ENCODE assay signal across 8 mouse cellular contexts in the genomic region with DNA sequence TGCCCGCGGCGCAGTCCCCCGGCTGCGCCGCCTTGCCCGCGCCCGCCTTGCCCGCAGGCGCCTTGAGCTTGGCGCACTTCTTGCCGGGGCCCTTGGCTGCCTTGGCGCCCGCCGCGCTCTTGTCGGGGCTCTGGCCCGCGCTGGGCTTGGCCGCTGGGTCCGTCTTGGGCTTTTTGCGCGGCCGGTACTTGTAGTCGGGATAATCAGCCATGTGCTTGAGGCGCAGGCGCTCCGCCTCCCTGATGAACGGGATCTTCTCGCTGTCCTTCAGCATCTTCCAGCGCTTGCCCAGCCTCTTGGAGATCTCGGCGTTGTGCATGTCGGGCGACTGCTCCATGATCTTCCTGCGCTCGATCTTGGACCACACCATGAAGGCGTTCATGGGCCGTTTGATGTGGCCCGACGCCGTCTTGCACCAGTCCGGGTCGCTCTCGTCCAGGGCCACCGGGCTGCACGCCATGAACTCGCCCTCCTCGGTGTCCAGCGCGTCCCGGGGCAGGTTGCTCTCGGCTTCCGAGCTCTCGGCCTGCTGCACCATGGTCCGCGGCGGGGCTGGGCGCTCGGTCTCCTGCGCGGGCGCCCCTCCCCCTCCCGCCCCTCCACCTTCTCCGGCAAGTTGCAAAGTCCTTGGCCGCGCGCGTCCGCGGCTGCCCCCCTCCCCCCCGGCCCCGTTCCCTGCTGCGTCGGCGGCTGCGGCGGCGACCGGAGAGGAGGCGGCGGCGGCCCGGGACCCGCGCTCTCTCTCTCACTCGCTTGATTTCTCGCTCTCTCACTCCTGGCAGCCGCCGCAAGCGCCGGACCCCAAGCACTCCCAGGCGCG. TPM values are rescaled to one million over a fixed set of nuclear protein-coding genes. Genes with fewer than 3 reads are reported as not detected.
DNase-seq lines count a peak whose midpoint lies in the region; ATAC-seq and TF ChIP-seq lines count a peak whose summit lies in the region.

Sox11 (minus strand) TSS at position 704 of the 820 bp plus-strand sequence.

- H3K36me3 ChIP-seq in forebrain, embryonic 11.5 days (ENCODE audit: control insufficient read depth, insufficient read depth, low read length): no peaks in the 10 kb centered on the region
- peaks cover 31% of the 10 kb centered on the region for H3K36me3 ChIP-seq in hindbrain, embryonic 10.5 days
- H3K36me3 ChIP-seq in stomach, postnatal 0 days (ENCODE audit: control insufficient read depth, insufficient read depth, low read length): no peaks in the 10 kb centered on the region

- ATAC-seq in forebrain, embryonic 11.5 days (replicated peaks; ENCODE audit: low FRiP score): peak; percentile 53
- peak; percentile 46 for ATAC-seq in stomach, postnatal 0 days (ENCODE audit: low FRiP score, low TSS enrichment)

- H3K27ac ChIP-seq in forebrain, embryonic 11.5 days (ENCODE audit: low read depth, low read length): peak within 1 kb of the TSS; percentile 100
- H3K27ac ChIP-seq in hindbrain, embryonic 10.5 days: peak within 1 kb of the TSS; percentile 99
- H3K27ac ChIP-seq in stomach, postnatal 0 days (replicated peaks): peak within 1 kb of the TSS; percentile 69

- peak; percentile 31 for DNase-seq in ovary, postnatal 10 days (ENCODE audit: low spot score)
- DNase-seq in ovary, adult 18-20 months (ENCODE audit: low spot score): no peak
- DNase-seq in forebrain, embryonic 11.5 days (ENCODE audit: low spot score): peak; percentile 85
- DNase-seq in hindbrain, embryonic 10.5 days (ENCODE audit: low spot score): no peak
- DNase-seq in layer of hippocampus, postnatal 36 days: peak in 1 of 2 experiments; percentile 49
- DNase-seq in lung, postnatal 36 days: peak; percentile 7
- DNase-seq in stomach, postnatal 0 days (ENCODE audit: low spot score): peak; percentile 57
- DNase-seq in thymus, postnatal 10 days (ENCODE audit: low spot score in 2 of 2): no peak

- peak within 1 kb of the TSS; percentile 100 for H3K4me3 ChIP-seq in forebrain, embryonic 11.5 days (ENCODE audit: low read depth, low read length)
- peak within 1 kb of the TSS; percentile 100 for H3K4me3 ChIP-seq in hindbrain, embryonic 10.5 days
- peak within 1 kb of the TSS; percentile 58 for H3K4me3 ChIP-seq in stomach, postnatal 0 days (ENCODE audit: low read depth, low read length)

- H3K9ac ChIP-seq in forebrain, embryonic 11.5 days (ENCODE audit: low read length): peak within 1 kb of the TSS; percentile 100
- peak within 1 kb of the TSS; percentile 55 for H3K9ac ChIP-seq in stomach, postnatal 0 days (ENCODE audit: low read length)

- no peak for TF ChIP-seq EP300 in stomach, postnatal 0 days (optimal IDR thresholded peaks at IDR 0.05)

- no peaks in the 10 kb centered on the region for H3K27me3 ChIP-seq in forebrain, embryonic 11.5 days (ENCODE audit: control insufficient read depth, insufficient read depth, low read length)
- H3K27me3 ChIP-seq in hindbrain, embryonic 10.5 days (ENCODE audit: insufficient read depth, poor library complexity, severe bottlenecking): no peaks in the 10 kb centered on the region
- no peaks in the 10 kb centered on the region for H3K27me3 ChIP-seq in stomach, postnatal 0 days (ENCODE audit: control insufficient read depth, insufficient read depth, low read length)

- WGBS in forebrain, embryonic 11.5 days: 0% methylated on average over 73 of the region's 95 CpGs
- under 1% methylated on average over 85 of the region's 95 CpGs for WGBS in hindbrain, embryonic 10.5 days
- WGBS in stomach, postnatal 0 days: under 1% methylated on average over 84 of the region's 95 CpGs

- H3K9me3 ChIP-seq in forebrain, embryonic 11.5 days (ENCODE audit: control insufficient read depth, low read length): no peaks in the 10 kb centered on the region
- no peaks in the 10 kb centered on the region for H3K9me3 ChIP-seq in hindbrain, embryonic 10.5 days
- H3K9me3 ChIP-seq in stomach, postnatal 0 days (ENCODE audit: control insufficient read depth, low read length): no peaks in the 10 kb centered on the region

- 0 out of 2 replicates have a peak, but pooled peaks cover 2% of the 10 kb centered on the region for H3K4me1 ChIP-seq in forebrain, embryonic 11.5 days (replicated peaks; ENCODE audit: control insufficient read depth, insufficient read depth, low read length)
- peaks cover 23% of the 10 kb centered on the region for H3K4me1 ChIP-seq in hindbrain, embryonic 10.5 days (replicated peaks)
- no peaks in the 10 kb centered on the region; the same call in 1 of the 2 replicates for H3K4me1 ChIP-seq in stomach, postnatal 0 days (replicated peaks; ENCODE audit: control insufficient read depth, insufficient read depth)

- no peak for TF ChIP-seq CTCF in stomach, postnatal 0 days (IDR thresholded peaks at IDR 0.05; ENCODE audit: low read depth)

- peak within 1 kb of the TSS; percentile 67 for H3K4me2 ChIP-seq in forebrain, embryonic 11.5 days (ENCODE audit: low read depth, low read length, severe bottlenecking)
- peak within 1 kb of the TSS; percentile 95 for H3K4me2 ChIP-seq in stomach, postnatal 0 days (replicated peaks; ENCODE audit: low read depth)

RNA-seq across cellular contexts. Expression of gene Sox11, which starts in this region (rescaled TPM):
- polyA plus RNA-seq in forebrain, embryonic 11.5 days (2014; fragmentation: Nextera tagmentation; extraction: Ambion mirVana): 568 and 596 TPM in 2 replicates
- polyA plus RNA-seq in hindbrain, embryonic 10.5 days (2016; fragmentation: Nextera tagmentation; extraction: Ambion mirVana): 295 and 388 TPM in 2 replicates
- 10 to 100 TPM; 24.5 to 25.5 TPM for total RNA-seq in layer of hippocampus, postnatal 36 days (2021)
- polyA plus RNA-seq in stomach, postnatal 0 days (2015; fragmentation: Nextera tagmentation; extraction: Ambion mirVana): 3.3 and 3.4 TPM in 2 replicates

Comparison
In these comparisons a context has a peak if more than half of its experiments do, and no peak if none do; other contexts are left out.
1. RNA of gene Sox11 (polyA plus RNA-seq): 568 to 596 TPM in forebrain, embryonic 11.5 days and 295 to 388 TPM in hindbrain, embryonic 10.5 days; 3.3 to 3.4 TPM in stomach, postnatal 0 days; every median in the first group is over 10 times any median in the second.
2. DNase-seq: peak in ovary, postnatal 10 days (single experiment), forebrain, embryonic 11.5 days (single experiment), lung, postnatal 36 days (single experiment) and stomach, postnatal 0 days (single experiment); none in ovary, adult 18-20 months (single experiment), hindbrain, embryonic 10.5 days (single experiment) and thymus, postnatal 10 days (0 of 2).
3. Peak in every context shown above with its lines, with median percentiles within 50 percentile points of each other: H3K27ac ChIP-seq and H3K4me3 ChIP-seq.